Mouse (Mus musculus) kidney, adult 11 months (tissue): Measurements from ENCODE around the gene Erc2.

Experiments
- DNase-seq: peaks from one replicate; pipeline ENCODE4 v3.0.0; 2022

Erc2 gene

GRCm38 (mm10) chr14:28470212-28470611, 848.0 kb downstream of the Erc2 start:
- no peak for DNase-seq

- DNase-seq = no peak
Measured at GRCm38 (mm10) chr14:28475012-28475411, 852.8 kb downstream of the Erc2 start.

- no peak for DNase-seq
Measured at GRCm38 (mm10) chr14:28475421-28475820, 853.2 kb downstream of the Erc2 start.

GRCm38 (mm10) chr14:28476746-28477145, 854.5 kb downstream of the Erc2 start:
- DNase-seq = no peak

DNA sequence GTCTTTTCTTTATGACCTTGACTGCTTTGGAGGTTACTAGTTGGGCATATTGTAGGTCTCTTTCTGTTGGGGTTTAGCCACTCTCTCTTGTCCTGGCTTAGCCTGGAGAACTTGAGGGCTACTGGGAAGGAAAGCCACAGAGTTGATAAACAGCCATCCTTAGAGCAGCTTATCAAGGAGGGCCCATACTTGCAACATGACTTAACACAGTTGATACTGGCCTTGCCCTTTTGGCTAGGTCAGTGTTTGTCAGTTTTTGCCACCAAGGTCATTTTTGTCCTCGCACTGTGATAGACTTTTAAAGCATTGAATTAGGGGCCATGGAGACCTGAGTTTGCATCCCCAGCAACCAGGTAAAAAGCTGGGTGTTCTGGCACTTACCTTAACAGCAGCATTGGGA, 858.6 kb downstream of the Erc2 start:
- no peak for DNase-seq

DNA sequence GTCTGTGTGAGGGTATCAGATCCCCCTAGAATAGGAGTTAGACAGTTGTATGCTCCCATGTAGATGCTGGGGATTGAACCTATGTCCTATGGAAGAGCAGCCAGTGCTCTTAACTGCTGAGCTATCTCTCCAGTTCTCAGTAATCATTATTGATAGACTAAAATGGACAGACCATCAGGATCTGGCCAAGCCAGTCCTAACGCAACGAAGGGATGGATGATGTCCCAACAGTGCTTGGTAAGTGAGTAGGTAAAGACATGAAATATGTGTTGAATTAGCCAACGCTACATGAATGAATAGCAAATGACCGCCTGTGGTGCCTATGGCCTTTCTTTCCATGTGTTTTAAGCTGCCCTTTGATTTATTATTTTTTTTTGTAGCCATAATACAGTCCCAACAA, 871.6 kb downstream of the Erc2 start:
- no peak for DNase-seq

DNA sequence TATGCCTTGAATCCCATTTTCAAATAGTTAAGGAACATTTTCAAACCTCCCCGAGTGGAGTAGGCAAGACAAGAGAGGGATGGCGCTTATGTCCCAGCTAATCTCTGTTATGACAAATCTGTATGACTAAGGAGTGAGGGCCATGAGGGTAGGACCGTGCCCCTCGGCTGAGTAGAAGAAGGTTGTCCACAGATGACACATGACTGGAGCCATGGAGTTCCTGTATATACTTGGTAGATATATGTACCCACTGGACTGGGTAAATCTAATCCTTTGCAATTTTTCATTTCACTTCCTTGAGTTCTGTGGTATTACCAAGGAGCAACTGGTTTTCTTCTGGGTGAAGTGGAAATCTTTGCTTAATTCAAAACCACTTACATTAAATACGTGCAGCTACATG, 872.0 kb downstream of the Erc2 start:
- DNase-seq = no peak

DNA sequence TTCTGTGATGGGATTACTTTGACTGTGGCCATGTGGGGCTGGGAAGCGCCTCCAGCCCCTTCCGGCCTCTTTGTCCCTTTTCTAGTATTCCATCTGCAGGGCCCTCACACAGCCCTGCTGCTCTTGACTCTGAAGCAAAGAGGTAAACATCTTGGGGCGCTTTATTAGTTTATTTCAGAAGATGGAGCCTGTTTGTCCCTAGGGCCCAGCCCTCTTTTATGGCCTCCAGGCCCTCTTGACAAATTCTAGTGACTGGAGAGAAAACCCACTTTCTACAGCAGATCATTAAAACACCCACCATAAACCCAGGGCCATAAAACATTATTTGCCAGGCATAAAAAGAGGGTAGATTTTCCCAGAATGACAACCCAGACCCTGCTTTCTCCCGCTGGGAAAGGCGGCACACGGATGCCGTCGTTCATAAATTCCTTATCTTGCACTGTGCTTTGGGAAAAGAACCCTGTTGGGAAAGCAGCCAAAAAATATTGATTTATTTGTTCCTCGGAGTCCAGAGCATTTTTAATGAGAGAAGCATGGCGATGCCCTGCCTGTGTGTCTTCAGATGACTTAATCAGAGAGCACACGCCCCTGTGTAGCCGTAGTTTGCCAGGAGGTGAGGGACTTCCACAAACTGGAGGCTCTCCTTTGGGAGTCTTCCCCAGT, 879.1 kb downstream of the Erc2 start:
- DNase-seq = no peak

GRCm38 (mm10) chr14:28503276-28503675, 881.0 kb downstream of the Erc2 start:
- DNase-seq = no peak

- DNase-seq = peak; percentile 26
Measured at GRCm38 (mm10) chr14:28504101-28505050, 882.1 kb downstream of the Erc2 start, which contains the start of gene Wnt5a. Wnt5a (plus strand) TSS chr14:28504750.

- DNase-seq = peak; percentile 43
Measured at GRCm38 (mm10) chr14:28505051-28505585, 882.9 kb downstream of the Erc2 start.

- peak; percentile 30 for DNase-seq
Measured at GRCm38 (mm10) chr14:28505586-28506375, 883.6 kb downstream of the Erc2 start.

- peak; percentile 46 for DNase-seq
Measured at GRCm38 (mm10) chr14:28506376-28506831, 884.2 kb downstream of the Erc2 start.

- DNase-seq = no peak
Measured at GRCm38 (mm10) chr14:28507011-28507410, 884.8 kb downstream of the Erc2 start.

DNA sequence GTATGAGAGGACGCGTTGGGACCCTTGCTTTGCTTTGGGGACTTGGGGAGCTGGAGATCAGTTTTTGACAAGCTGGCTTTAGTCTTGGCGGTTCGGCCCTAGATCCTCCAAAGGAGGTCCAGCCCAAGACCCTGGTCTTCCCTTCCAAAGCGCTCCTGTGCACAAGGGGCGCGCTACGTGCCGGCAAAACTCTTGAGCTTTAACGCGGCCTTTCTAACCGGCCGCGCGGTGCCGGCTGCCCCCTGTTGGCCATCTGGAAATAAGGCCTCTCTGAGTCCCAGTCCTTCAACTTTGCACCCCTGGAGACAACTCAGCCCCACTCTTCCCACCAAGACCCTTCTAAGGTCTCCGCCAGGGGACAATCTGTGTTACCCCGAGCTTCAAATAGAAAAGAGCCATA, 885.2 kb downstream of the Erc2 start:
- DNase-seq = peak; percentile 56

GRCm38 (mm10) chr14:28508288-28509258, 886.3 kb downstream of the Erc2 start:
- no peak for DNase-seq

GRCm38 (mm10) chr14:28509441-28510340, 887.5 kb downstream of the Erc2 start:
- DNase-seq = no peak

- DNase-seq = no peak
Measured at GRCm38 (mm10) chr14:28510341-28511028, 888.3 kb downstream of the Erc2 start.

DNA sequence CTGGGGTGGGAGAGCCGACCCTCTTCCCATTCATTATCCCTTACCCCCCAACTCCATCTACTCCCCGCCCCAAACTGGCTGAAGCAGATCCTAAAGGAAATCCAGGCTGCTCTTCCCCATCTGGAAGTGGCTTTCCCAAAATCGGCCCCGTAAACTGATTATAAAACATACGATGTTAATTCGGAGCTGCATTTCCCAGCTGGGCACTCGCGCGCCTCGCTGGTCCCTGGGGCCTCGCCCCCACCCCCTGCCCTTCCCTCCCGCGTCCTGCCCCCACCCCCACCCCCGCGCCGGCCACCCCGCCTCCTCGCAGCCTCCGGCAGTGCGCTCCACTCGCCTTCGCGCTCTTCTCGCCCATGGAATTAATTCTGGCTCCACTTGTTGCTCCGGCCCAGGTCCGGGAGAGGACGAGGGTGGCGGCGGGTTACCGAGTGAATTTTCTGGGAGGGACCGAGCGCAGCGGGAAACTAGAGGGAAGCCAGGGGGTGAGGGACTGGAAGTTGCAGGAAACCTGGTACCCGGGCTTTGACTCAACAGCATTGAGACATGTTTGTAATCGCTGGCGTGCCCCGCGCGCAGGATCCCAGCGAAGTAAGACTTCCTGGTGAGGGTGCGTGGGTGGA, 888.9 kb downstream of the Erc2 start:
- DNase-seq = no peak
